Mouse (Mus musculus): ENCODE measurements around the gene Mdga2. TPM values are rescaled to one million over a fixed set of nuclear protein-coding genes. Genes with fewer than 3 reads are reported as not detected.

The Mdga2 gene
- polyA plus RNA-seq, 1 experiment from 2014 or later: 7.3 TPM

DNA sequence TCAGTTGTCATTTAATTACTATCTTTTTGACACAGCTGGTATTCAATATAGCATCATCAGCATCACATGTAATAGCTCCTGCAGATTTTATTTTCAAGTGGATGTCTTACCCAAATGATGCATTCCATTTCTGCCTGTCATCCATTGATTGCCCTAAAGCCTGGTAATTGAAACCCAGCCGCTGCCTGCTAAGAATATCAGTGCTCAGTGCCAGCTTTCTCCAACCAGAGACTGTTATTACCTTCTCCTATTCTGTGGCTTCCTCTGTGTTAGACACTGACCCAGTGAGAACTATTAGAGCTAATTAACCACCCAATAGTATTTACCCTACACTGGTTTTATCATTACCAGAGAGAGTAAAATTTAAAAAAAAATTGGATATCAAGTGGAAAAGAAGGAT is 333.7 kb downstream of the Mdga2 start:
- no peak for ATAC-seq (ENCODE audit: insufficient number of reproducible peaks, insufficient read depth, low FRiP score, low TSS enrichment)
- Histone ChIP-seq H3K4me3 (no peak overlapping the region), H3K27me3 (no peaks in the 10 kb centered on the region), H3K9ac (no peak overlapping the region), H3K9me3 (no peaks in the 10 kb centered on the region), H3K4me2 (replicated peaks) (no peak overlapping the region), H3K4me1 (no peaks in the 10 kb centered on the region), H3K27ac (no peak overlapping the region), H3K36me3 (no peaks in the 10 kb centered on the region)
- WGBS: 54% methylated on average over 1 of the region's 1 CpGs

- no peak overlapping the region for H3K4me2 ChIP-seq (replicated peaks)
- H3K36me3 ChIP-seq: no peaks in the 10 kb centered on the region
- no peaks in the 10 kb centered on the region for H3K9me3 ChIP-seq
- no peaks in the 10 kb centered on the region for H3K27me3 ChIP-seq
- H3K9ac ChIP-seq: no peak overlapping the region
- no peak overlapping the region for H3K4me3 ChIP-seq
- no peaks in the 10 kb centered on the region for H3K4me1 ChIP-seq
- ATAC-seq (ENCODE audit: insufficient number of reproducible peaks, insufficient read depth, low FRiP score, low TSS enrichment): no peak
- H3K27ac ChIP-seq: no peak overlapping the region
- WGBS: 75% methylated on average over 3 of the region's 3 CpGs
Observed at GRCm38 (mm10) chr12:66866199-66866598, 356.1 kb downstream of the Mdga2 start.

GRCm38 (mm10) chr12:66853167-66853566 is 369.2 kb downstream of the Mdga2 start:
- no peaks in the 10 kb centered on the region for H3K27me3 ChIP-seq
- no peaks in the 10 kb centered on the region for H3K36me3 ChIP-seq
- no peak for ATAC-seq (ENCODE audit: insufficient number of reproducible peaks, insufficient read depth, low FRiP score, low TSS enrichment)
- no peak overlapping the region for H3K4me2 ChIP-seq (replicated peaks)
- WGBS: 15% methylated on average over 3 of the region's 3 CpGs
- H3K9me3 ChIP-seq: no peaks in the 10 kb centered on the region
- no peak overlapping the region for H3K4me3 ChIP-seq
- H3K27ac ChIP-seq: no peak overlapping the region
- no peaks in the 10 kb centered on the region for H3K4me1 ChIP-seq
- H3K9ac ChIP-seq: no peak overlapping the region

DNA sequence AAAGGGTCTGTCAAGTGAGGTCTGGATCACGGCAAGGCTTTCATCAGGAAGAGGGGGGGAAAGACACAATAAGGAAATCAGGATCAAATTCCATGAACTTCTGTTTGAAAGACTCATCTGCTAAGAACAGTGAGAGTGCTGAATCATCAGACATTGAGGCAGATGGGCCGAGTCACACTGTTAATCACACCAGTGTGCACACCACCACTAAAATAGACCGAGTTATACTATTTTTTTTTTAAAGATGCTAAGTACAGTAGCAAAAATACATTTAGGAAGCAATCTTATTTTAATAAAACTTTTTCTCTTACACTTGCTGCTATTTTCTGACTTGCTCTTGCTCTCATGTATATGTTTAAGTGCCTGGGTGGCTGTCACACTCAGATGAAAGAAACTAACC is 382.0 kb downstream of the Mdga2 start:
- no peak overlapping the region for H3K27ac ChIP-seq
- H3K4me3 ChIP-seq: no peak overlapping the region
- no peak for ATAC-seq (ENCODE audit: insufficient number of reproducible peaks, insufficient read depth, low FRiP score, low TSS enrichment)
- H3K36me3 ChIP-seq: no peaks in the 10 kb centered on the region
- H3K4me2 ChIP-seq (replicated peaks): no peak overlapping the region
- no peaks in the 10 kb centered on the region for H3K9me3 ChIP-seq
- H3K9ac ChIP-seq: no peak overlapping the region
- no peaks in the 10 kb centered on the region for H3K27me3 ChIP-seq
- no peaks in the 10 kb centered on the region for H3K4me1 ChIP-seq
- WGBS: 46% methylated on average over 3 of the region's 3 CpGs

DNA sequence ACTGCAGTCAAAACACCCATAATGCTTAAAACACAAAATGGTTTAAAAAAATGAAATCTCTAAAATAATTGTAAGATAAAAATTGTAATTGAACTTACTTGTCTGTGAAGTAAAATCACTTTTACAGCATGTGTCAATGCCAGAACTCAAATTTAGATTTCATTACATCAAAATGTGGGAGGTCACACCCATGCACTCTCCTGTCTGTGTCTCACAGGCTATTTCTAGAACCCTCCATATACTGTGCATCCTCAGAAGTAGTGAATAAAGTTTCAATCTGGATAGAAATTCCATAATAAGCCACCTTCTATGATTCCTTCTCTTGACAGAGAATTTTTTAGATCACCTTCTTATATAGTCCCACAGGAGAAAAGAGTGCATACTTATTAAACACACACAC is 466.7 kb downstream of the Mdga2 start:
- Histone ChIP-seq H3K27me3 (no peaks in the 10 kb centered on the region), H3K9ac (no peak overlapping the region), H3K36me3 (no peaks in the 10 kb centered on the region), H3K4me1 (no peaks in the 10 kb centered on the region), H3K9me3 (no peaks in the 10 kb centered on the region), H3K4me2 (replicated peaks) (no peak overlapping the region), H3K4me3 (no peak overlapping the region), H3K27ac (no peak overlapping the region)
- ATAC-seq (ENCODE audit: insufficient number of reproducible peaks, insufficient read depth, low FRiP score, low TSS enrichment): no peak

GRCm38 (mm10) chr12:66734536-66734935 is 487.8 kb downstream of the Mdga2 start:
- H3K4me2 ChIP-seq (replicated peaks): no peak overlapping the region
- H3K36me3 ChIP-seq: no peaks in the 10 kb centered on the region
- H3K27ac ChIP-seq: no peak overlapping the region
- no peaks in the 10 kb centered on the region for H3K27me3 ChIP-seq
- H3K4me3 ChIP-seq: no peak overlapping the region
- H3K9ac ChIP-seq: no peak overlapping the region
- WGBS: 78% methylated on average over 3 of the region's 3 CpGs
- H3K4me1 ChIP-seq: no peaks in the 10 kb centered on the region
- ATAC-seq (ENCODE audit: insufficient number of reproducible peaks, insufficient read depth, low FRiP score, low TSS enrichment): no peak
- no peaks in the 10 kb centered on the region for H3K9me3 ChIP-seq

DNA sequence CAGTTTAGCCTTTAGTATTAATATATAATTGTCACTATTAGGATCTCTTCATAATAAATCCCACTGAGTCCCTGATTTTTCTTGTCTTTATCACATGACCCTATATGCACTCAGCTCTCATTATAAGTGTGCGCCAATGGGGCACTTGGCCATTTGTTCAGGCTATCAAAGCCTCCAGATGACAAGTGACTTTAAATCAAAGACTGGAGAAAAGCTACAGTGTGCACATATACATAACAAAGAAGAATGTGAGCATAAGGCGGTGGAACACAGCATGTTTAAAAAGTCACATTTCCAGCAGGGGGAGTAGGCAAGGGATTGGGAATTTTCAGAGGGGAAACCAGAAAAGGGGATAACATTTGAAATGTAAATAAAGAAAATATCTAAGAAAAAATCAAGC is 497.9 kb downstream of the Mdga2 start:
- H3K4me2 ChIP-seq (replicated peaks): no peak overlapping the region
- H3K36me3 ChIP-seq: no peaks in the 10 kb centered on the region
- no peaks in the 10 kb centered on the region for H3K9me3 ChIP-seq
- no peaks in the 10 kb centered on the region for H3K4me1 ChIP-seq
- no peak overlapping the region for H3K4me3 ChIP-seq
- WGBS: 70% methylated on average over 2 of the region's 2 CpGs
- no peak overlapping the region for H3K9ac ChIP-seq
- H3K27ac ChIP-seq: no peak overlapping the region
- no peaks in the 10 kb centered on the region for H3K27me3 ChIP-seq
- ATAC-seq (ENCODE audit: insufficient number of reproducible peaks, insufficient read depth, low FRiP score, low TSS enrichment): no peak

- no peak for ATAC-seq (ENCODE audit: insufficient number of reproducible peaks, insufficient read depth, low FRiP score, low TSS enrichment)
- 76% methylated on average over 10 of the region's 10 CpGs for WGBS
- Histone ChIP-seq H3K4me1 (no peaks in the 10 kb centered on the region), H3K4me3 (no peak overlapping the region), H3K9me3 (no peaks in the 10 kb centered on the region), H3K9ac (no peak overlapping the region), H3K27ac (no peak overlapping the region), H3K4me2 (replicated peaks) (no peak overlapping the region), H3K27me3 (no peaks in the 10 kb centered on the region), H3K36me3 (no peaks in the 10 kb centered on the region)
Observed at GRCm38 (mm10) chr12:66708334-66708733, 514.0 kb downstream of the Mdga2 start.

GRCm38 (mm10) chr12:66707431-66707830 is 514.9 kb downstream of the Mdga2 start:
- no peak overlapping the region for H3K27ac ChIP-seq
- H3K9ac ChIP-seq: no peak overlapping the region
- no peaks in the 10 kb centered on the region for H3K36me3 ChIP-seq
- no peak for ATAC-seq (ENCODE audit: insufficient number of reproducible peaks, insufficient read depth, low FRiP score, low TSS enrichment)
- H3K4me2 ChIP-seq (replicated peaks): no peak overlapping the region
- no peaks in the 10 kb centered on the region for H3K27me3 ChIP-seq
- H3K9me3 ChIP-seq: no peaks in the 10 kb centered on the region
- H3K4me3 ChIP-seq: no peak overlapping the region
- 36% methylated on average over 2 of the region's 2 CpGs for WGBS
- H3K4me1 ChIP-seq: no peaks in the 10 kb centered on the region

GRCm38 (mm10) chr12:66705015-66705414 is 517.3 kb downstream of the Mdga2 start:
- Histone ChIP-seq H3K4me1 (no peaks in the 10 kb centered on the region), H3K27ac (no peak overlapping the region), H3K9me3 (no peaks in the 10 kb centered on the region), H3K36me3 (no peaks in the 10 kb centered on the region), H3K4me2 (replicated peaks) (no peak overlapping the region), H3K4me3 (no peak overlapping the region), H3K9ac (no peak overlapping the region), H3K27me3 (no peaks in the 10 kb centered on the region)
- ATAC-seq (ENCODE audit: insufficient number of reproducible peaks, insufficient read depth, low FRiP score, low TSS enrichment): no peak

- WGBS: 77% methylated on average over 3 of the region's 3 CpGs
- H3K9me3 ChIP-seq: no peaks in the 10 kb centered on the region
- H3K4me3 ChIP-seq: no peak overlapping the region
- no peak overlapping the region for H3K4me2 ChIP-seq (replicated peaks)
- H3K4me1 ChIP-seq: no peaks in the 10 kb centered on the region
- H3K36me3 ChIP-seq: no peaks in the 10 kb centered on the region
- H3K9ac ChIP-seq: no peak overlapping the region
- no peaks in the 10 kb centered on the region for H3K27me3 ChIP-seq
- no peak for ATAC-seq (ENCODE audit: insufficient number of reproducible peaks, insufficient read depth, low FRiP score, low TSS enrichment)
- H3K27ac ChIP-seq: no peak overlapping the region
Observed at GRCm38 (mm10) chr12:66702781-66703180, 519.6 kb downstream of the Mdga2 start.

- no peaks in the 10 kb centered on the region for H3K4me1 ChIP-seq
- 79% methylated on average over 3 of the region's 3 CpGs for WGBS
- H3K27me3 ChIP-seq: no peaks in the 10 kb centered on the region
- no peak overlapping the region for H3K27ac ChIP-seq
- no peaks in the 10 kb centered on the region for H3K9me3 ChIP-seq
- no peak overlapping the region for H3K4me3 ChIP-seq
- H3K9ac ChIP-seq: no peak overlapping the region
- H3K4me2 ChIP-seq (replicated peaks): no peak overlapping the region
- no peak for ATAC-seq (ENCODE audit: insufficient number of reproducible peaks, insufficient read depth, low FRiP score, low TSS enrichment)
- H3K36me3 ChIP-seq: no peaks in the 10 kb centered on the region
Observed at GRCm38 (mm10) chr12:66679558-66679957, 542.8 kb downstream of the Mdga2 start.

Measured in embryonic facial prominence, embryonic 12.5 days (tissue).